Mouse (Mus musculus) layer of hippocampus, adult 9-10 months (tissue): ENCODE measurements at regions not wholly inside any gene's neighbourhood (a gene's known extent, or its start where the extent isn't known, plus 50 kb on each side); places are given as distances from the start of the nearest gene placed in this dataset.

Experiments
- DNase-seq: peaks from one replicate; pipeline ENCODE4 v3.0.0; 2022; ENCODE audit warnings: low spot score

GRCm38 (mm10) chr13:5724364-5724763 lies 136.9 kb upstream of the Klf6 start:
- no peak for DNase-seq

GRCm38 (mm10) chr13:5725984-5726383 lies 135.3 kb upstream of the Klf6 start:
- DNase-seq, result no peak

GRCm38 (mm10) chr13:5726446-5726845 lies 134.8 kb upstream of the Klf6 start:
- no peak for DNase-seq

GRCm38 (mm10) chr13:5728172-5728571 lies 133.1 kb upstream of the Klf6 start:
- no peak for DNase-seq

- no peak for DNase-seq
Measured at GRCm38 (mm10) chr13:5728808-5729207, 132.5 kb upstream of the Klf6 start.

- no peak for DNase-seq
Measured at GRCm38 (mm10) chr13:5729426-5730068, 131.7 kb upstream of the Klf6 start.

GRCm38 (mm10) chr13:5732206-5732605 lies 129.1 kb upstream of the Klf6 start:
- no peak for DNase-seq

GRCm38 (mm10) chr13:5735027-5735624 lies 126.2 kb upstream of the Klf6 start:
- DNase-seq, result no peak

GRCm38 (mm10) chr13:5736472-5736871 lies 124.8 kb upstream of the Klf6 start:
- no peak for DNase-seq

GRCm38 (mm10) chr13:5737214-5737613 lies 124.1 kb upstream of the Klf6 start:
- no peak for DNase-seq

GRCm38 (mm10) chr13:5740805-5741204 lies 120.5 kb upstream of the Klf6 start:
- DNase-seq, result no peak

- no peak for DNase-seq
Measured at GRCm38 (mm10) chr13:5744949-5745348, 116.3 kb upstream of the Klf6 start.

GRCm38 (mm10) chr13:5757176-5757575 lies 104.1 kb upstream of the Klf6 start:
- no peak for DNase-seq

GRCm38 (mm10) chr13:5757963-5758362 lies 103.3 kb upstream of the Klf6 start:
- DNase-seq, result no peak

- DNase-seq, result no peak
Measured at GRCm38 (mm10) chr13:5760030-5760429, 101.3 kb upstream of the Klf6 start.

- DNase-seq, result no peak
Measured at GRCm38 (mm10) chr13:5766394-5766793, 94.9 kb upstream of the Klf6 start.

GRCm38 (mm10) chr13:5767202-5767601 lies 94.1 kb upstream of the Klf6 start:
- no peak for DNase-seq

- DNase-seq, result no peak
Measured at GRCm38 (mm10) chr13:5768699-5769098, 92.6 kb upstream of the Klf6 start.

GRCm38 (mm10) chr13:5769283-5770260 lies 91.7 kb upstream of the Klf6 start:
- DNase-seq, result no peak

GRCm38 (mm10) chr13:5773811-5774210 lies 87.5 kb upstream of the Klf6 start:
- DNase-seq, result no peak

GRCm38 (mm10) chr13:5778443-5779171 lies 82.7 kb upstream of the Klf6 start:
- no peak for DNase-seq

- no peak for DNase-seq
Measured at GRCm38 (mm10) chr13:5779410-5779809, 81.9 kb upstream of the Klf6 start.
